Comparison of ENCODE assay signal across 8 mouse cellular contexts in the genomic region with DNA sequence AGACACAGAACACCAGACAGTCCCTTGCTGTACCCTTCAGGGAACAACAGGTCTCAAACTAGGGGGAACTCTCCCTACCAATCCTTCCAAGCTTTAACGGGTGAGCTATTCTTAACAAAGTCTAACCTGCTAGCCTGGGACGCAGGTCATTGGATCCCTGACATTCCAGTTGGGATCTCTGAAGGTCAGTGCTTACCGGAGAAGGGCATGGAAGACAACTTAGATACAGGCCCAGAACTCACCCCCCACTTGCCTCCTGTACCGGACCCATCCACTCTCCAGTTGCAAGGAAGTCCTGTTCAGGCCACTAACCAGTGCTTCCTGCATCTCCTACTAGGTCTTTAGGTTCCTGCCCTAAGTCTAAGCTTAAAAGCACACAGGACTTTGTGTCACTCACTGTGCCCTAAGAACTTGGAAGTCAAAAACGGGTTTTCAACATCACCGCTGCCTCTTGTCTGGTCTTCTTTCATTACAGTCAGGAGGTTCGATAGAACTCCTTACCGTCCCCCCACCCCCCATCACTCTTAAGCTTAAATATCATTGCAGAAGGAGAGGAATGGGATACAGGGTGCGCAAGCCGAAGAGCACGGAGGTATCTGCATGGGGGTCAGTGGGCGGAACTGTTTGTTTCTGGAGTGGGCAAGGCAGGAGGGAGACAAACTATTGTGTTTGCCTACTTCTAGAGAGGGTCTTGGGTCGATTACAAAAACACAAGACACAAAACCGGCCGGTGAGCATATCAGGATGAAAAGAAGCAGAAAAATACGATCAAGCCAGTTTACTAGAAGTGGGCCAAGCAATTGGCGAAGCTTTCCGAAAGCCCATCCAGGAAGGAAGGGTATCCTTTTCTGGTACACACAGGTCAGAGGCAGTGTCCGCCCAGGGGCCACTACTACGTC. TPM values are rescaled to one million over a fixed set of nuclear protein-coding genes. Genes with fewer than 3 reads are reported as not detected.
A peak's percentile ranks its signal among the peaks of the same experiment; 100 is the strongest.
DNase-seq lines count a peak whose midpoint lies in the region; ATAC-seq lines count a peak whose summit lies in the region.

No protein-coding gene starts in this region.

- H3K9ac ChIP-seq in forebrain, embryonic 12.5 days, result peak overlapping the region; percentile 96
- peak overlapping the region; percentile 98 for H3K9ac ChIP-seq in liver, embryonic 12.5 days

- no peaks in the 10 kb centered on the region for H3K36me3 ChIP-seq in forebrain, embryonic 12.5 days (replicated peaks)
- peaks cover 3% of the 10 kb centered on the region for H3K36me3 ChIP-seq in liver, embryonic 12.5 days

- ATAC-seq in forebrain, embryonic 12.5 days (ENCODE audit: low FRiP score), result no peak
- no peak for ATAC-seq in liver, embryonic 12.5 days
- no peak for ATAC-seq in monocyte, adult 5-6 weeks (replicated peaks; ENCODE audit: insufficient number of reproducible peaks, low FRiP score, low TSS enrichment, poor library complexity, severe bottlenecking)
- no peak for ATAC-seq in frontal cortex, adult (ENCODE audit: low TSS enrichment)

- H3K27ac ChIP-seq in forebrain, embryonic 12.5 days, result peak overlapping the region; percentile 98
- H3K27ac ChIP-seq in liver, embryonic 12.5 days, result peak overlapping the region; percentile 96

- DNase-seq in heart, adult 11 months, result peak; percentile 85
- no peak for DNase-seq in heart, postnatal 4 days
- DNase-seq in 416B (ENCODE audit: low read depth), result peak; percentile 63
- no peak for DNase-seq in left cerebral cortex, adult 8-10 months (ENCODE audit: low spot score in 2 of 2)

- peak overlapping the region; percentile 89 for H3K4me2 ChIP-seq in forebrain, embryonic 12.5 days
- peak overlapping the region; percentile 96 for H3K4me2 ChIP-seq in liver, embryonic 12.5 days

- peak overlapping the region; percentile 72 for H3K4me3 ChIP-seq in forebrain, embryonic 12.5 days (replicated peaks)
- peak overlapping the region; percentile 91 for H3K4me3 ChIP-seq in liver, embryonic 12.5 days

- WGBS in forebrain, embryonic 12.5 days, result 35% methylated on average over 20 of the region's 20 CpGs
- WGBS in liver, embryonic 12.5 days (ENCODE audit: insufficient replicate concordance), result 32% methylated on average over 20 of the region's 20 CpGs

- H3K4me1 ChIP-seq in forebrain, embryonic 12.5 days, result peaks cover 43% of the 10 kb centered on the region
- peaks cover 79% of the 10 kb centered on the region for H3K4me1 ChIP-seq in liver, embryonic 12.5 days

- H3K9me3 ChIP-seq in forebrain, embryonic 12.5 days, result no peaks in the 10 kb centered on the region
- H3K9me3 ChIP-seq in liver, embryonic 12.5 days (replicated peaks), result no peaks in the 10 kb centered on the region

- H3K27me3 ChIP-seq in forebrain, embryonic 12.5 days, result peaks cover 4% of the 10 kb centered on the region
- no peaks in the 10 kb centered on the region; the same call in 1 of the 2 replicates for H3K27me3 ChIP-seq in liver, embryonic 12.5 days (replicated peaks)

RNA-seq across cellular contexts. Expression of gene Hmga1, which starts 2.0 kb away (rescaled TPM):
- 10 to 100 TPM; 54.8 to 59.1 TPM for total RNA-seq in heart, postnatal 4 days (2021)
- 214 and 228 TPM in 2 replicates for polyA plus RNA-seq in forebrain, embryonic 12.5 days (2016; fragmentation: Nextera tagmentation; extraction: Ambion mirVana)
- 295 and 306 TPM in 2 replicates for polyA plus RNA-seq in liver, embryonic 12.5 days (2016; fragmentation: Nextera tagmentation; extraction: Ambion mirVana)
- 41.0 to 54.9 TPM (median 45.7 TPM) in 3 replicates for total RNA-seq in monocyte, adult 5-6 weeks (2017)
- 10 to 100 TPM; 43.7 to 50.0 (median 47.5) TPM for total RNA-seq in left cerebral cortex, adult 8-10 months (2022)

RNA-seq across cellular contexts. Expression of gene AI413582, which starts 11.2 kb away (rescaled TPM):
- total RNA-seq in heart, postnatal 4 days (2021), result 1 to 10 TPM; 8.7 to 8.8 TPM
- polyA plus RNA-seq in forebrain, embryonic 12.5 days (2016; fragmentation: Nextera tagmentation; extraction: Ambion mirVana), result 14.0 and 16.6 TPM in 2 replicates
- polyA plus RNA-seq in liver, embryonic 12.5 days (2016; fragmentation: Nextera tagmentation; extraction: Ambion mirVana), result 14.1 and 16.8 TPM in 2 replicates
- total RNA-seq in monocyte, adult 5-6 weeks (2017), result 34.3 to 57.5 TPM (median 37.8 TPM) in 3 replicates
- total RNA-seq in left cerebral cortex, adult 8-10 months (2022), result 10 to 100 TPM; 61.5 to 87.6 (median 74.4) TPM

RNA-seq across cellular contexts. Expression of gene Grm4, which starts 33.1 kb away (rescaled TPM):
- under 1 TPM in 1 of 2 experiments, not detected in 1; 0.07 TPM for total RNA-seq in heart, postnatal 4 days (2021)
- 2.4 TPM in 2 replicates for polyA plus RNA-seq in forebrain, embryonic 12.5 days (2016; fragmentation: Nextera tagmentation; extraction: Ambion mirVana)
- polyA plus RNA-seq in liver, embryonic 12.5 days (2016; fragmentation: Nextera tagmentation; extraction: Ambion mirVana), result 0.05 TPM in 1 of 2 replicates, not detected in the other
- total RNA-seq in monocyte, adult 5-6 weeks (2017), result 0.29 TPM in 1 of 3 replicates, not detected in the others
- total RNA-seq in left cerebral cortex, adult 8-10 months (2022), result 10 to 100 TPM; 28.5 to 39.0 (median 32.3) TPM

Comparison
In these comparisons a context has a peak if more than half of its experiments do, and no peak if none do; other contexts are left out.
1. DNase-seq: peak in heart, adult 11 months (single experiment) and 416B (single experiment); none in heart, postnatal 4 days (single experiment) and left cerebral cortex, adult 8-10 months (0 of 2).
2. RNA of gene Grm4, which starts 33.1 kb away (total RNA-seq): 28.5 to 39.0 TPM in left cerebral cortex, adult 8-10 months; 0.07 TPM in heart, postnatal 4 days and 0.29 TPM in monocyte, adult 5-6 weeks; every median in the first group is over 10 times any median in the second.